Mouse (Mus musculus) lung, adult 18-20 months (tissue): ENCODE measurements around the gene Cyp4f17.
"Not testable (repeated sequence)": the region's sequence is repeated elsewhere in the genome, so short reads cannot be mapped to it uniquely, and the experiment has no call there.

Experiments used
- DNase-seq, 2 experiments: peaks; one replicate each; pipeline ENCODE4 v3.0.0; 2022; ENCODE audit warnings: mixed read lengths in 2 of 2

Gene Cyp4f17

DNA sequence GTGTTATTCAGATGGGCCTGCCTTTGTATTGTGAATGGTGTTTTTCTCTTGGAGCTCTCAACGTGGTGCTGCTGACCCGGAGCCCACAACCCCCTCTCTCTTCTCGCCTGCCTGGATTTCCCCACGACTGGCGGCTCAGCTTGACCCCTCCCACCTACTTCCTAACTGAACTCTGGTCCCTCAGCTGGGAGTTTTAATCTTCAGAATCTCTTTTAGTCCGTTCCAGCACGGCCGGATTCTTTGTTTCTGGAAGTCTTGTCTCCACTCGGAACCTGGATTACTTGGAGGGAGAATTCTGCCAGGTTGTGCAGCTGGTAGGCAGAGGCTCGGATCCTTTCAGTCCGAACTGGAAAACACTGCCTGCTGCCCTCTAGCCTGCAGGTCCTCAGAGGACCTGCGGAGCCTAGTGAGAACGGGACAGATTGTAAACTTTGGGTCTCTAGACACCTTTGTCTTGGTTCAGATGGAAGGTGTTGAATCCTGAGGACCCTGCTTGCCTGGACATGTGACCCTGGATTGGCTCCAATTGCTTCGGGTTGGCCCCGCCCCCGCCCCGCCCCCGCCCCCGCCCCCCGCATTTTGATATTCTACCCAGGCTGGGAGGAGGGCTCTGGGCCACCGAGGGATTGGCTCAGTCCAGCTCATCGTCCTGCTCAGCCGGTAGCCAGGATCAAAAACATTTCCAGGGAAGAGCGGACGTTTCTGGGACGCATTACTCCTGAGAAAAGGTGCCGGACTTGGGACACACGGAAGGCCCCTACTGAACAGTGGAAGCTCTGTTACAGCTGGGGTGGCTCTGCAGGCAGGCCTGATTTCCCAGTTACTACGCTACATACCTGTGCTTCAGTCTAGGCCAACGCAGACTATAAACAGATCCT is at the start of gene Cyp4f17:
Cyp4f17 (plus strand) TSS at position 200 of the 878 bp plus-strand sequence.
- DNase-seq, result peak; percentile 46 to 53

DNA sequence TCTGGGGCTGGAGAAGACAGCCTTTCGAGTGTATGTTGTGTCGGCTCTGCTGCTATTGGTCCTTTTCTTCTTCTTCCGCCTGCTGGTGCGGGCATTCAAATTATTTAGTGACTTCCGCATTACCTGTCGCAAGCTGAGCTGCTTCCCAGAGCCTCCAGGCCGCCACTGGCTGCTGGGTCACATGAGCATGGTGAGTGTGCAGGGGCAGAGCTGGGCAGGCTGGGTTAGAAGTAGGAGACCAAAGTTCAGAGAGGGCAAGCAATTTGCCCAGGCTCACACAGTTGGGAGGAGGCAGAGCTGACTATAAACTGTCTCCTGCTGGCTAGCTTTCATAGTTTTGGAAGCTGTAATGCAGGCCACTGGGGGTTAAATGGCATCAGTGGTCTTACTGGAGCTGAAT is 37.4 kb upstream of the Cyp4f17 start:
- DNase-seq, result no peak

DNA sequence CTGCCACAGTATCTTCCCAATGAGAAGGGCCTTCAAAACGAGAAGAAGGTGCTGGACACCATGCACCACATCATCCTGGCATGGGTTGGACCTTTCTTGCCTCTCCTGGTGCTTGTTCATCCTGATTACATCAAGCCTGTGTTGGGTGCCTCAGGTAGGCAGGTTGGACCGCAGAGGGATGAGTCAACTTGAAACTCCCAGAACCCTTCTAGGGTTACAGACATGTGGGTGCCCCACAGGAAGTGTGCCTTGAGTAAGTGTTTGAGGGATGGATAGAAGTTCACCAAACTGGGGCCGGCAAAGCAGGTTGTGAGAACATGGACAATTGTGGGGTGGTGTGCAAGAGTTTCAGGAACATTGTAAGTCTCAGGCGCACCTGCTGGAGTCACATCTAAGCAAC is 35.1 kb upstream of the Cyp4f17 start:
- DNase-seq, result no peak

DNA sequence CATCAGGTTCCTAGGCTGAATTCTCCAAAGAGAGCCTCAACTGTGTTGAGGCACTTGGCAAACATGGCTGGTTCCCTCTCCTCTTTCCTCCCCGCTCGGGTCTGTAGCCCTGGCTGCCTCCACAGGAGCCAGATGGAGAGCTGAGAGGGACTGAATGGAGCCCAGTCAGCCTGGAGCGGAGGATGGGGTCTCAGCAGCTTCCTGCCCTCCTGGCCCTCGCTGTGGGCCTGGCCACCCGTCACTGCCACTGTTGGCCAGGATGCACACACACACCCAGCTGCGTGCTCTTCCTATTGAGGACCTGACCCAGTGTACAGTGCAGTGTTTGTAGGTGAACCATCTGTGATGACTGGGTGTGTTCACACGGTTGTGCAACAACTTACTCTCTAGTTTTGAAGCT is 33.7 kb upstream of the Cyp4f17 start:
- DNase-seq, result no peak

DNA sequence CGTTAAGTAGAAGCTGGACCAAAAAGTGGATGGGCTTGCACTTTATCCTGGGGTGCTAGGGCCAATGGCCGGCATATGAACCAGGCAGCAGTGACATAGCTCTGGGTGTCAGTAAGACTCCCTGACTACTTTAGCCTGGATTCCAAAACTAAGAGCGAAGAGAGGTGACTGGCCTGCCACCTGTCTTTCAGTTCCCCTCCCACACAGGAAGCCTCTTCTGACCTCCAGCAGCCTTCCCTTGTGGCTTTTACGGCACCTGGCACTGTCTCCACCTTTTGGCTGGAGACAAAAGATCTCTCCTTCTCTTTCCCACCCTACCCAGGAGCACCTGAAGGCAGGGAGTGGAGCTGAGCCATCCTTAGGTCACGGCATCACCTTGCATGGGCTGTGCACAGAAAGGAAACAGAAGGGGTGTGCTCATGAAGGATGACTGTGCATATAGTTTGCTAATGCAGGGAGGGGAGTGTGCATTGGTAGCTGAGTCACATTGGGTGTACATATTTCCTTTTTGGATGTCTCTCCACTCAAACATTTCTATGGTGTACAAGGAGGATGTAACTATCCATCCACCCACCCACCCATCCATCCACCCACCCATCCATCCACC is 30.8 kb upstream of the Cyp4f17 start:
- no peak for DNase-seq

DNA sequence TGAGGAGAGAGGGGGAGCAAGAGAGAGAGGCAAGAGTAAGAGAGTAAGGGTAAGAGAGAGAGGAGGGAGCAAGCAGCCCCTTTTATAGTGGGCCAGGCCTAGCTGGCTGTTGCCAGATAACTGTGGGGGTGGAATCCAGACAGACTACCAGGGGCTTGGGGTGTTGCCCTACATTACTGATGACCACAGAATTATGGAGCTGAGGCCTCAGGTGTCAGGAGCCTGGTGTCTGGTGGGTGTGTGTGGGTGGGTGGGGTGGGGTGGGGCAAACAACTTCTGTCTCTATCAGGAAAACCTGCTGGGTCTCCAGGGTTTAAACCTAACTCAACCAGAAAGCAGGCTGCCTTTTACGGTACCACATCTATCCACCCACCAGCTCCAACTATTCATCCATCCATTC is 28.6 kb upstream of the Cyp4f17 start:
- DNase-seq, result no peak

DNA sequence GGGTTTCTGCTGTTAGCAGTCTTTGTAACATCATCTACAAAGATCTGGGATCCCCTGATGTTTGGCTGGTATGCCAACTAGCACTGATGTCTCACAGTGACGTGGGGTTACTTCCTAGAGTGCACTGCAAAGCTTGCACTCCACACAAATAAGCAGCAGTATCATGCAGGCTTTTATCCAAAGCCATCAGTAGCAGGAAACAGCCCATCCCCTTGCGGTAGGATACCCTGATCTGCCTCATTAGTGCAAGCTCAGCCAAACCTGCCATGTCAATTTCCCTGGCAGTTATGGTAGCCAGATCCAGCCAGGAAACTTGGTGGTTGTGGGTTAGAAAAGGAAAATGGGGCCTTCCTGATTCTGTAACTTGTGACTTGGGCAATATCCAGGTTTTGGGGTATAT is 27.1 kb upstream of the Cyp4f17 start:
- DNase-seq, result no peak

DNA sequence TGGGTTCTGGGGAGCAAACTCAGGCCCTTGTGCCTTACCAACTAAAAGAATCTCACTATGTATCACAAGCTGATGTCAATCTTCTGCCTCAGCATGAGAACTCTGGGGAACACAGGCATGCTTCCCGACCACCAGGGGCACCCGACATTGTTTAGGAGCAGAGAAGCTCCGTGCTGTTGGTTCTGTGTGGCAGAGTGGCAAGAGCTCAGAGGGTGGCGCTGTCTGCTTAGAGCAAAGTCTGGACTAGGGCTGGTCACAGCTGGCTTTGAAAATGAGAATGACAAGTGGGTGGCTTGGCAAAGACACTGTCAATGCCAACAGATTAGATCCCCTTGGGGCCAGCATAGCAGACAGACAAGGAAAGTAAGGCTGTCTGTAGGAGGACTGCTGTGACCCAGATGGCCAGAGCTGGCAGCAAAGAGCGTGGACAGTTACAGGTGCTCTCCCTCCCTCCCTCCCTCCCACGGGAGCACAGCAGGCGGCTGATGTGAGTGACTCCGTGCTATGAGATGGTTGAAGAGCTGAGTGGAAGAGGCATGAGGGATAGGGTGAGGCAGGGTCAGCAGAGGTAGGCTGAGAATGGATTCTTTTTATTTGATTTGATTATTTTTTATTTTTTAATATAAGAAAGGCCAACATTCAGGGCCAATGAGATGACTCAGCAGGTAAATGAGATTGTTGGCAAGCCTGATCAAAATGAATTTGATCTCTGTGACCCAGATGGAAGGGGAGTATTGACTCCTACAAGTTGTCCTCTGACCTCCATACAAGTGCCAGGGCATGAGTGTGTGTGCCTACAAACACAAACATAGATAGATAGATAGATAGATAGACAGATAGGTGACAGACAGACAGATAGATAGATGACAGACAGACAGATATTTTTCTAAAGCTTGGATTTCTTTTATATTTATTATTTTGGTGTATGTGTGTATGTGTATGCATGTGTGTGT is 26.0 kb upstream of the Cyp4f17 start:
- peak in 1 of 2 experiments; percentile 9 for DNase-seq

DNA sequence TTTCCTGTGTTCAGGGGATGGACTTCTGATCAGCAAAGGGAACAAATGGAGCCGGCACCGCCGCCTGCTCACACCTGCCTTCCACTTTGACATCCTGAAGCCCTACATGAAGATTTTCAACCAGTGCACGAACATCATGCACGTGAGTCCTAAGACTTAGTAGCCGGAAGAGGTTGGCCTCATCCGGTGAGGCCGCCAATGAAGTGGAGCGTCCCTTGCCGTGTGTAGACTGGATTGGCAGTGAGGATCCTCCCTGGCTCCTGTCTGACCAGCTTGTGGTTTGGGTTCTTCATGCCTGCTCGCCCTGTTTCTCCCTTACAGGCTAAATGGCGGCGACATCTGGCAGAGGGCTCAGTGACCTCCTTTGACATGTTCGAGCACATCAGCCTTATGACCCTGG is 24.1 kb upstream of the Cyp4f17 start:
- DNase-seq, result no peak

DNA sequence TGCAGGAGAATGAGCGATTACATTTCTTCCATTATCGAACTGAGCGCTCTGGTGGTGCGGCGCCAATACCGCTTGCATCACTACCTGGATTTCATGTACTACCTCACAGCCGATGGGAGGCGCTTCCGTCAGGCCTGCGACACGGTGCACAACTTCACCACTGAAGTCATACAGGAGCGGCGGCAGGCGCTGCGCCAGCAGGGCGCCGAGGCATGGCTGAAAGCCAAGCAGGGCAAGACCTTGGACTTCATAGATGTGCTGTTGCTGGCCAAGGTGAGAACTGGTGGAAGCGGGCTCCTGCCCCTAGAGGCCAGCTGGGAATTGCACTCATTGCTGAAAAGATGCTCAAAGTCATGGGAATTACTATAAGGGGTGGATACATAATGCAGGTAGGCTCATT is 22.6 kb upstream of the Cyp4f17 start:
- DNase-seq, result peak; percentile 89 to 93

DNA sequence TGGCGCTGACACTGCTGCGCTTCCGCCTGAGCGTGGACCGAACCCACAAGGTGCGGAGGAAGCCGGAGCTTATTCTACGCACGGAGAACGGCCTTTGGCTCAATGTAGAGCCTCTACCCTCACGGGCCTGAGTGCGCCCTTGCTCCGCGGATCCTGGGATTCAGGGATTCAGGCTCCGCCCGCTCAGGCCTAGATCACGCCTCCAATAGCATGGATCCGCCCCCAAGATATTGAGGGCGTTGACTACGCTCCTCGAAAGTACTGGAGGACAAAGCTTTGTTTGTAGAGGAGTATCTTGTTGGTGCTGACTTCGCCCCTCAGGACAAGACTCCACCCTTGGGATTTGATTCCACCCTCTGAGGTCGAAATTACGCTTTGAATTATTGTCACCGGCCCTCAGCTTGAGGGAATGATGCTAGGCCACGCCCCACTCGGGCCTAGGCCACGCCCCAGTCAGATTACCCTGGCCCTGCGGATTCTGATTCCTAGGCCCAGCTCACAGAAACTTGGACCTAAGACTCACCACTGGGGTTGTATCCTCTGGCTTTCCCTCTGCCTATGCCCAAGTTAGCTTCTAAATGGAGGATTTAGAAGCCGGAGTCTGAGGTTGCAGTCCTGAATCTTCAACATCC is 13.4 kb upstream of the Cyp4f17 start:
- DNase-seq, result peak; percentile 45 to 56

DNA sequence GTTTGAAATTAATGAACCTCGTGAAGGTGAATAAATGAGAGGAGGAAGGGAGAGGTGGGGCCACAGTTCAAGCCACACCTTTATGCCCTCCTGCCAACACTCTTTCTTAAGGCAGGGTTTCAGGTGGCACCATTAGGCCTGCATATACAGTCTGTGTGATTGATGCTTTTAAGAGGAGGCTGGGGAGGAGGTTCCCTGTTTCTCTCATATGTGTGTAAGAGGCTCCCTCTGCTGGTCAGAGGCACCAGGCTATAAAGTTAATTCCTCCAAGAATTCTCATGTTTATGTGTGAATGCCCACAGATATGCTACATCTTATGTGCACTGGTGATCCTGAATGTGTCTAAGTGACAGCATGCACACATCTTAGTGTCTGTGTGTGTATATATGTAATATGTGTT is 11.2 kb upstream of the Cyp4f17 start:
- DNase-seq, result peak; percentile 46 to 77

DNA sequence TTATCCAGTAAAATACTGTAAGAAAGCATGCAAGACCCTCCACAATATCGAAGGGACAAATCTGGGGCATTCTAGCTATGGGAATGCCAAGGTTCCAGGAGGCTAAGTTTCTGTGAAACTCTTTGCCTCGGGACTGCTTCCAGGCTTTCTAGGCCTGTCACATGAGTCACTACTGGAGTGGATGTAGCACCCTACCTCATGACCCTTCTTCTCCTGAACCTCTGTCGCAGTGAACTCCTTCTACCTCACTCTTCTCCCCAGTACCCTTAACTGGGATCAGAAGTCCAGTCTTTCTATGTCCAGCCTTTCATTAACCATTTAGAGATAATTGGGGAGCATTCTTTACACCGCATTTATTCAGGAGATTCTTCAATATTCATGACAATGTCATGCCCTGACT is 5.3 kb upstream of the Cyp4f17 start:
- DNase-seq, result not testable (repeated sequence)

DNA sequence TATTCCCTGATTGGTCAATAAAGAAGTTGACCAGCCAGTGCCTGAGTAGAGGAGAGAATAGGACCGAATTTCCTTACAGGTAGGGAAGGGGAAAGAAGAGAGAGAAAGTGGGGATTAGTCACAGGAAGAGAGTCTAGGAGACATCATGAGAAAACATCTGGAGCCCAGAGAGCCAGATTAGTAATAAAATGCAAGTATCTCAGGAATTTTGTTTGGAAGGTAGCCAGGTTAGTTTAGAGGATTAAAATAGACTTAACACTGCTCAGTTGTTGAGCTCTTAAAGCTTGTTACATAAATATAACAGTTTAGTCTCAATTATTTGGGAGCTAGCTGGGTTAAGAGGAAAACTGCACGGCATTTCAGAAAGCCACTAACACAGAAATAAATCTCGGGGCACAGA is 4.8 kb upstream of the Cyp4f17 start:
- no peak for DNase-seq

DNA sequence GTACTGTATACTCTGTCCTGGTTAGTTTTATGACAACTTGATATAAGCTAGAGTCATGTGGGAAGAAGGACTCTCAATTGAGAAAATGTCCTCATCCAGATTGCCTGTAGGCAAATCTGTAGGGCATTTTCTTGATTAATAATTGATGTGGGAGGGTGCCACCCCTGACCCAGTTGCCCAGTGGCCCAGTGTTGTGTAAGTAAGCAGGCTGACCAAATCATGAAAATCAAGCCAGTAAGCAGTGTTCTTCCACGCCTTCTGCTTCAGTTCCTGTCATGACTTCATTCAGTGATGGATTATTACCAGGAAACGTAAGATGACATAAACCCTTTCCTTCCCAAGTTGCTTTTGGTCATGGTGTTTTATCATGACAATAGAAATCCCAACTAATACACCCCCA is 2.7 kb upstream of the Cyp4f17 start:
- no peak for DNase-seq

DNA sequence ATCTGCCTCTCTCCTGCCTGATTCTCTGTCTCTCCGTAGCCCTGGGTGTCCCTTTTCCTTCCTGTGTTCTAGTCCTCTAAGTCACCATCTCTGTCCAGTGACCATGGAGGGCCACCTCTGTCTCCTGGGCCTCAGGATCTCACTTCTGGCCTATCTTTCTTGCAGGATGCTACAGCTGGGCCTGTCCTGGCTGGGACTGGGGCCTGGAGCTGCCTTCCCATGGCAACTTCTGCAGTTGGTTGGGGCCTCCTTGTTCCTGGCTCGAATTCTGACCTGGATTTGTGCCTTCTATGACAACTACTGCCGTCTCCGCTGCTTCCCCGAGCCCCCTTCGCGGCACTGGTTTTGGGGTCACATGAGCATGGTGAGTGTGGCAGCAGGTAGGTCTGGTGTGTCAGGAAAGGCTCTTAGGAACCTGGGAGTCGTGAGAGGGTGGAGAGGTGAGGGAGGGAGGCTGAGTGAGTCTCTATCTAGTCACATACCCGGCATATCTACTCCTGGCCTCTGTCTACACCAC is 937 bp downstream of the Cyp4f17 start:
- peak in 1 of 2 experiments; percentile 5 for DNase-seq

DNA sequence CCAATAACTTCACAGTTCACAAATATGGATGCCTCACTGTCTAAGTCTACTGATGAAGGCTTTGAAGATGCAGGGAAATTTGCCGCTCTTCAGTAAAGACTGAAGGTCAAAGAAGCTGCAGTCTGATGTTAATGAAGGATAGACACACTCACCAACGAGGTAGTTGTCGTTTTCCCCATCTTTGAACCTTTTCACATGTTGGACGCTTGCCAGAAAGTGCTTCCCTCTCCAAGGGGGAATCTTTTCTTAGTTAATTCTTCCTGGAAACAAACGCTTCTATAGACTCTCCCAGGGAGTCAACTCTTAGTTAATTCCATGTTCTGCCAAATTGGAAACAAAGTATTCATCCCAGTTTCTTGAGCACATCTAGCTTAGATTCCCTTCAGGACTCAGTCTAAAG is 10.3 kb downstream of the Cyp4f17 start:
- DNase-seq, result no peak

DNA sequence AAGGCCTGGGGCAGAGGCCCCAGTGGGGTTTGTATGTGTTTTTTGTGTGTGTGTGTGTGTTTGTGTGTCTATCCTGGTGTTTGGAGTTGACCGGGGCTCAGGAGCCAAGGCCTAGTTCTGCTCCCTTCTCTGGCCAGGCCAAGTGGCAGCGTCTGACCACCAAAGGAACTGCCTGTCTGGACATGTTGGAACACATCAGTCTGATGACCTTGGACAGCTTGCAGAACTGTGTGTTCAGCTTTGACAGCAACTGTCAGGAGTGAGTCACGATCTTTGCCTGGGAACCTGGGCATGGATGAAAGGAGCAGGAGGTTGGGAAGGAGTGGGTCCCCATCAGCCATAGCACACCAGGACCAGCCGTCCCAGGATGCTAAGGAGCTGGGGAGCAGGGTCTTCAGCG is 16.1 kb downstream of the Cyp4f17 start:
- no peak for DNase-seq

DNA sequence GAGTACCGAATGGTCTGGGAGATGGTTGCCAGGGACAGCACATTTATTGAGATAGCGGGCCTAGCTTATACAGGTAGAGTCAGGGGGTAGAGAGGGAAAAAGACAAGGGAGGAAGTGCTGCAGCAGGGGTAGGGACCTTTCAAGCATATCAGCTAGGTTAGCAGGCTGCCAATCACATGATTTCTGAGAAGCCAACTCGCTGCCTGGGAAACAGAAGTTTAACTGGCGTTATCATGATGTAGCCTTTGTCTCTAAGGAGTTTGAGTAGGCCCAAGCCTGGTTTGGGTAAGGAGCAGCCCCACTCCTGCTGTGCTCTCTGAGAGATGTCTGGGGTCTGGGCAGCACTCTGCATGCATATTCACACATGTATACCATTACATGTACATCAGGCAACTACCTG is 16.5 kb downstream of the Cyp4f17 start:
- no peak for DNase-seq

DNA sequence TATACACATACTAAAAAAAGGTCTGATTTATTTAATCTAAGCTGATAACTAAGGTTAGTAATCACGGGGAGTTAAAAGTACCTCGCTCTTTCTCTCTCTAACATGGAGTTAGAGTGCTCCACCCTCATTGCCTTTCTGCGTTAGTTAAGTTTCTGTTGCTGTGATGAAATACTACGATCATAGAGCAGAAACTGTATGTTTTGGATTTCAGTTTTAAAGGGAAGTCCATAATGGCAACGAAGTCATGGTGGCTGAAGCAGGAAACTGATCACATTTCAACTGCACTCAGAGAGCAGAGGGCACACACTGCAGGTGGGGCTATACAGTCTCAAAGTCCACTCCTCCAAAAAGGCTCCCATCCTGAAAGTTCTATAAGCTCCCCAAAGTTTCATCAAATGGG is 17.0 kb downstream of the Cyp4f17 start:
- no peak for DNase-seq

DNA sequence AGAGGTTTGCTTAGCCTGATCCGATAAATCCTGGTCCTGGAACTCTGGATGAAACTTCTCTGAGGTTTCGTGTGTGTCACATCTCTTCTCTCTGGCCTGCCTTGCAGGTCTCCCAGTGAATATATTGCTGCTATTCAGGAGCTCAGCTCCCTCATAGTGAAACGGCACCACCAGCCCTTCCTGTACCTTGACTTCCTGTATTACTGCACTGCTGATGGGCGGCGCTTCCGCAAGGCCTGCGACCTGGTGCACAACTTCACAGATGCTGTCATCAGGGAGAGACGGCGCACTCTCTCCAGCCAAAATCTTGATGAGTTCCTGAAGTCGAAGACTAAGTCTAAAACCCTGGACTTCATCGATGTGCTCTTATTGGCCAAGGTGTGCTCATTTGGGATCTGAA is 18.0 kb downstream of the Cyp4f17 start:
- DNase-seq, result no peak

DNA sequence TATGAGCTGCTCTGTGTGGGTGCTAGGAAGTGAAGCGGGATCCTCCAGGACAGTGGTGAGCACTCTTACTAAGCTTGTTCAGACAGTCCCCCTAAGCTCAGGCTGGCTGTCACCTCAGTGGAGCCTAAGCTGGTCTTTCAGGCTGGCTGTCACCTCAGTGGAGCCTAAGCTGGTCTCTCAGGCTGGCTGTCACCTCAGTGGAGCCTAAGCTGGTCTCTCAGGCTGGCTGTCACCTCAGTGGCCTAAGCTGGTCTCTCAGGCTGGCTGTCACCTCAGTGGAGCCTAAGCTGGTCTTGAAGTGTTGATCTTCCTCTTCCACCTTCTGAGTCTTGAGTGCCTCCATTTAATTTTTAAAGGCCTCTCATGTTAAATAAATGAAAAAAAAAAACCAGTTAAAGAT is 20.5 kb downstream of the Cyp4f17 start:
- DNase-seq, result not testable (repeated sequence)

DNA sequence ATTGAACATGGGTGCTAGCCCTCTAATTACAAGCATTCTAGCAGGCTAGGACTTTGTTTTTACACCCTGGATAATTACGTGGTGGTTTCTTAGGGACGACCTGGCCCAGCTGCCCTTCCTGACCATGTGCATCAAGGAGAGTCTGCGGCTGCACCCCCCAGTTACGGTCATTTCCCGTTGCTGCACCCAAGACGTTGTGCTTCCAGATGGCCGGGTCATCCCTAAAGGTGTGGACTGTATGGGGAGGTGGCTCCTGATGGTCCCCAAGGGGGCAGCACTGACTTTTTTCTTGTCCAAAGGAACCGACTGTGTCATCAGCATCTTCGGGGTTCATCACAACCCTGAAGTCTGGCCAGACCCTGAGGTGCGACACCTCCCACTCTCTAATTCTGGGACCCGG is 21.9 kb downstream of the Cyp4f17 start:
- no peak for DNase-seq
